Mouse (Mus musculus) cerebellum, adult (tissue): ENCODE measurements around the gene Isy1.

Source experiments
- ATAC-seq: cut with Nextera tagmentation; 2 replicates; pipeline ENCODE4 v1.9.2; 2017; ENCODE audit warnings: mild to moderate bottlenecking, moderate library complexity, mixed read lengths; ENCODE audit not compliant: insufficient number of reproducible peaks, low FRiP score, low TSS enrichment

Isy1 gene

GRCm38 (mm10) chr6:87838551-87839197 lies at the start of gene Isy1:
TSS of gene Isy1 (minus strand) at chr6:87838798.
- peak; percentile 97 for ATAC-seq

GRCm38 (mm10) chr6:87887594-87888233 lies 49.1 kb upstream of the Isy1 start, which contains the start of gene Copg1:
TSS of gene Copg1 (plus strand) at chr6:87887814.
- ATAC-seq: peak; percentile 89

- no peak for ATAC-seq
Observed at GRCm38 (mm10) chr6:87886721-87887120, 48.1 kb upstream of the Isy1 start.

GRCm38 (mm10) chr6:87882816-87883215 lies 44.2 kb upstream of the Isy1 start:
- no peak for ATAC-seq

GRCm38 (mm10) chr6:87882221-87882620 lies 43.6 kb upstream of the Isy1 start:
- no peak for ATAC-seq

- ATAC-seq: no peak
Observed at GRCm38 (mm10) chr6:87879628-87880027, 41.0 kb upstream of the Isy1 start.

GRCm38 (mm10) chr6:87879010-87879409 lies 40.4 kb upstream of the Isy1 start:
- ATAC-seq: no peak

GRCm38 (mm10) chr6:87876068-87876643 lies 37.6 kb upstream of the Isy1 start:
- no peak for ATAC-seq

GRCm38 (mm10) chr6:87875562-87875961 lies 37.0 kb upstream of the Isy1 start:
- no peak for ATAC-seq

- ATAC-seq: no peak
Observed at GRCm38 (mm10) chr6:87875083-87875482, 36.5 kb upstream of the Isy1 start.

GRCm38 (mm10) chr6:87873963-87874362 lies 35.4 kb upstream of the Isy1 start:
- ATAC-seq: no peak

- no peak for ATAC-seq
Observed at GRCm38 (mm10) chr6:87873104-87873503, 34.5 kb upstream of the Isy1 start.

GRCm38 (mm10) chr6:87871240-87871639 lies 32.6 kb upstream of the Isy1 start:
- no peak for ATAC-seq

GRCm38 (mm10) chr6:87870440-87870839 lies 31.8 kb upstream of the Isy1 start:
- ATAC-seq: no peak

- ATAC-seq: no peak
Observed at GRCm38 (mm10) chr6:87868871-87869506, 30.4 kb upstream of the Isy1 start.

GRCm38 (mm10) chr6:87867256-87867655 lies 28.7 kb upstream of the Isy1 start:
- ATAC-seq: no peak

- no peak for ATAC-seq
Observed at GRCm38 (mm10) chr6:87866211-87866610, 27.6 kb upstream of the Isy1 start.

GRCm38 (mm10) chr6:87857071-87857470 lies 18.5 kb upstream of the Isy1 start:
- ATAC-seq: no peak

- ATAC-seq: no peak
Observed at GRCm38 (mm10) chr6:87853446-87853845, 14.8 kb upstream of the Isy1 start.

- no peak for ATAC-seq
Observed at GRCm38 (mm10) chr6:87851871-87852270, 13.3 kb upstream of the Isy1 start.

GRCm38 (mm10) chr6:87850900-87851614 lies 12.5 kb upstream of the Isy1 start, which contains the start of gene Cnbp:
TSS of gene Cnbp (minus strand) at chr6:87851106.
- peak; percentile 96 for ATAC-seq
